Mouse (Mus musculus) thymus, adult 2 months (tissue): ENCODE data around the gene Etnppl. TPM values are rescaled to one million over a fixed set of nuclear protein-coding genes. Genes with fewer than 3 reads are reported as not detected.

Experiments used
- DNase-seq: peaks from one replicate; pipeline ENCODE4 v3.0.0; 2021
- H3K27ac ChIP-seq: fragments of 200-500 bp; 2 replicates; pipeline ENCODE4 v1.5.1; 2012; ENCODE audit warnings: low read length, control low read depth; ENCODE audit not compliant: control insufficient read depth, insufficient read depth
- H3K27me3 ChIP-seq: fragments of 200-500 bp; 2 replicates; pipeline ENCODE4 v1.6.1; 2012; ENCODE audit warnings: mild to moderate bottlenecking, low read length, moderate library complexity, mixed read lengths; ENCODE audit not compliant: control insufficient read depth, insufficient read depth
- H3K36me3 ChIP-seq: fragments of 200-500 bp; 2 replicates; pipeline ENCODE4 v1.6.1; 2012; ENCODE audit warnings: mild to moderate bottlenecking, low read length, moderate library complexity; ENCODE audit not compliant: control insufficient read depth, insufficient read depth
- H3K4me1 ChIP-seq: fragments of 200-500 bp; replicated peaks from 2 replicates; pipeline ENCODE4 v1.6.1; 2012; ENCODE audit warnings: low read length; ENCODE audit not compliant: control insufficient read depth, insufficient read depth
- H3K4me3 ChIP-seq: fragments of 200-500 bp; 2 replicates; pipeline ENCODE4 v1.5.1; 2012; ENCODE audit warnings: mild to moderate bottlenecking, low read length, control low read depth, moderate library complexity; ENCODE audit not compliant: control insufficient read depth, insufficient read depth
- CTCF ChIP-seq: fragments of 200-500 bp; IDR thresholded peaks from 2 replicates; pipeline ENCODE4 v1.5.1; 2012; ENCODE audit warnings: mild to moderate bottlenecking, control low read depth, low read length, moderate library complexity, borderline replicate concordance; ENCODE audit not compliant: control insufficient read depth, poor library complexity, insufficient read depth; ENCODE audit errors: extremely low read depth
- POLR2A ChIP-seq: fragments of 200-500 bp; IDR thresholded peaks from 2 replicates; pipeline ENCODE4 v1.6.1; 2012; ENCODE audit warnings: mild to moderate bottlenecking, low read length, control low read depth, moderate library complexity; ENCODE audit not compliant: control insufficient read depth, poor library complexity, insufficient read depth; ENCODE audit errors: extremely low read depth
- WGBS: fragments of 180-500 bp; shearing (Covaris S2); methylation state at CpG from one replicate; pipeline ENCODE4 v1.1.7; 2018; 5-methylcytosine and 5-hydroxymethylcytosine counted together
- polyA plus RNA-seq: library from polyadenylated mRNA; depleted of rRNA; stranded (reverse); fragments of >200 nt; gene quantifications from 2 replicates; pipeline ENCODE4 v1.2.3, GENCODE M21; 2012

Etnppl gene
- polyA plus RNA-seq, 1 experiment: not detected

DNA sequence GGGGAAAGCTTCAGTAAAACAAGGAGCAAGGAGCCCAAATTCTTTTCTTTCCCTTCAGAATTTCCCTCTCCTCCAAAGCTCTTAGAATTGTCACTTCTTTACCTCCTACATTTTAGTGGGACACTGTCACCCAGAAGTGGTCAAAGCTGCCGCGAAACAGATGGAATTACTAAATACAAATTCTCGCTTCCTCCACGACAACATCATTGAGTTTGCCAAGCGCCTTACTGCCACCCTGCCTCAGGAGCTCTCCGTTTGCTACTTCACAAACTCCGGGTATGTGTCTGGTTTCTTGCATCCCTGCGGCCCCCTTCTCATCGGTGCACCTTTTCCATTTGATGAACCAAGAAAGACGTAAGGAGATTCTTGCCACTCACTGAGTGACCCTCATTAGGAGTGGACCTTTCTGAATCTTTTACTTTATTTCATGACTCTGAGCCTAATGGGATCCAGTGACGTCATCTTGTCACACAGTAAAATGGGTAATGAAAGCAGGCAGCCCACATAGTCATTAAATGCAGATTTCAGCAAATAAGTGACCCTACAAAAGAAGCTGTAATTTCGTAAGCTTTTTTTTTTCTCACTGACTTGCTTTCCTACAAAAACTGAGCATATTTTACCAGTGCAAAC lies 3.4 kb downstream of the Etnppl start:
- no peaks in the 10 kb centered on the region; the same call in 1 of the 2 replicates for H3K27me3 ChIP-seq
- H3K4me3 ChIP-seq: no peak overlapping the region
- no peak for DNase-seq
- no peaks in the 10 kb centered on the region for H3K4me1 ChIP-seq
- 83% methylated on average over 12 of the region's 12 CpGs for WGBS
- H3K27ac ChIP-seq: no peak overlapping the region
- H3K36me3 ChIP-seq: no peaks in the 10 kb centered on the region
- TF ChIP-seq POLR2A: no peak
- TF ChIP-seq CTCF: no peak

DNA sequence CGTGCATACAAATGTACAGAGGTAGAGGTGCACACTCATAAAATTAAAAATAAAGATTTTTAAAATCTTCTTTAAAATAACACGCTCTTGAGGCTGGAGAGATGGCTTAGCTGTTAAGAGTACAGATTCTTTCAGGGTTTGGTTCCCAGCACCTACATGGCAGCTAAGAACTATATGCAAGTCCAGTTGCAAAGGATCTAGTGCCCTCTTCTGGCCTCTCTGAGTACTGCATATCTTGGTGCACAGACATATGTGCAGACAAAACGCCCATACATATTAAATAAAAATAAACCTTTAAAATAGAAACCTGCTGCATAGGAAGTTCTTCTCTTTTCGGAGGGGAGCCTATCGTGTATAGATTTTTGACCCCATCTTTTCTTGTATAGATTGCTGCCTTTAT lies 11.1 kb downstream of the Etnppl start:
- DNase-seq: peak; percentile 6
- no peaks in the 10 kb centered on the region for H3K27me3 ChIP-seq
- no peak overlapping the region for H3K27ac ChIP-seq
- no peak overlapping the region for H3K4me3 ChIP-seq
- WGBS: 91% methylated on average over 5 of the region's 5 CpGs
- no peaks in the 10 kb centered on the region for H3K36me3 ChIP-seq
- H3K4me1 ChIP-seq: no peaks in the 10 kb centered on the region
- TF ChIP-seq POLR2A (no peak), CTCF (no peak)

DNA sequence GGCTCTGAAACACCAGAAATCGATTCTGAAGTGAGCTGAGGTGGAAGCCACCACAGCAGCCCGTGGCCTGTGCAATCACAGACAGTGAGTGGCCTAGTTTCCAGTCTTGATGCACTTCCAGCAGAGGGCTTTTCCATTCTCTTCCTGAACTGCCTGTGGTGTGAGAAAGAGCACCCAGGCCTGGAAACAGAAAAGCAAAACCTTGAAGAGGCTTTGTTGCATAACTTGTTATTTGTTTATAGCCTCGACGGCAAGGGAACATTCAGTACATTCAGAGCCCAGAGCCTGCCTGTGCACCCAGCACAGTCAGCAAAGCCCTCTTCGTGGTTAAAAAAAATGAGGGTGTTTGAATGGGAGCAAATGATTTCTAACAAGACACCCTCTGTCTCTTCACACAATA lies 16.6 kb downstream of the Etnppl start:
- Histone ChIP-seq H3K36me3 (no peaks in the 10 kb centered on the region), H3K27ac (no peak overlapping the region), H3K4me1 (no peaks in the 10 kb centered on the region), H3K4me3 (no peak overlapping the region), H3K27me3 (no peaks in the 10 kb centered on the region)
- WGBS: 82% methylated on average over 5 of the region's 5 CpGs
- DNase-seq: no peak
- TF ChIP-seq POLR2A: no peak

DNA sequence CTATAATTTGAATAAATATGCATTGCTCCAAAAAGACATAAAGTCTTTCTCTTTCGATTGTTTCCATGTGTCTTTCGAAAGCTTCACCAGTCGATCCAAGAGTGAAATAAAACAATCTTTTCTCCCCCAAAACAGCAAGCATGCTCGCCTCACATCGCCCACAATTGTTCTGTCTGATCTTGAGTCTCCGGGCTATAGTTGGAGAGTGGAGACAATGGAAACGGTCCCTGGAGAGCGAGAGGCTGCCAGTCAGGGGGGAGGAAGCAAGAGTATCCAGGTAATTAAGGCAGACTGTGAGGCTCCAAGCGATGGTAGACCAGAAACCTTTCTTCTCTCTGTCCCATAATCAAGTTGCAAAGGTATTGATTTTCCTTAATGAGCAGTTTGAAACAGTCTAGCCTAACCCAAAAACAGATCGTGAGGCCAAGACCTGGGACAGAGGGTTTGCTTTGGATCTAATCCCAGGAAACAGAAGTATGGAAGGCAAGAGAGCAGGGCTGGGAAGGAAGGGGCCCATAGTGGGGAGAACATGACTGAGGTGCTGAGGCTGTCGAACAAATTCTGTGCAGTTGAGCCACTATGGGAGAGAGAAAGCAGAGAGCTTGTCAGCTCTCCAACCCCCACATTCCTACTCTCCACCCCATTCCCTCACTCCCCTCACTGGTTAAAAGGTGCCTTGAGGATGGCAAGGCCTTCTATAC lies 29.0 kb downstream of the Etnppl start:
- Histone ChIP-seq H3K27me3 (no peaks in the 10 kb centered on the region), H3K36me3 (no peaks in the 10 kb centered on the region), H3K4me1 (no peaks in the 10 kb centered on the region), H3K27ac (no peak overlapping the region), H3K4me3 (no peak overlapping the region)
- TF ChIP-seq POLR2A: no peak
- TF ChIP-seq CTCF: no peak
- WGBS: 88% methylated on average over 11 of the region's 11 CpGs
- DNase-seq: no peak

DNA sequence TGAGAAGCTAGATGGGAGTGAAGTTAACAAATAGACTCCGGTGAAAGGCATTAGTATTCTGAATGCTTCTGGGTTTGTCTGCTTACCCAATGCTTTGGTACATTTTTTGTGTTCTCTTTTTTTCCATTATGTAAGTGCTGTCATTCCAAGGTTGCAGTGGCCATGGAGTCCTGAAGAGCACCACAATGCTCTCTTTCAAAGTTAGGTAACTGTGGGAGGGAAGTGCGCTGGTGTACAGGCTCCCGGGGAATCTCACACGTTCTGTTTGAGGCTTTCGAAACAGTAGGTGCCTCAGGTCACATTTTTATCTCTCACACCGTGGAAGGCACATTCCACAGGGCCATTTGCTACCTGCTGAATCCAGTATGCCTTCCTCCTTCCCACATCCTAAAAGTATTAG lies 32.3 kb downstream of the Etnppl start:
- no peaks in the 10 kb centered on the region for H3K36me3 ChIP-seq
- no peaks in the 10 kb centered on the region for H3K4me1 ChIP-seq
- no peak for DNase-seq
- H3K27ac ChIP-seq: no peak overlapping the region
- TF ChIP-seq POLR2A (no peak), CTCF (no peak)
- no peaks in the 10 kb centered on the region for H3K27me3 ChIP-seq
- WGBS: 68% methylated on average over 6 of the region's 6 CpGs
- H3K4me3 ChIP-seq: no peak overlapping the region

DNA sequence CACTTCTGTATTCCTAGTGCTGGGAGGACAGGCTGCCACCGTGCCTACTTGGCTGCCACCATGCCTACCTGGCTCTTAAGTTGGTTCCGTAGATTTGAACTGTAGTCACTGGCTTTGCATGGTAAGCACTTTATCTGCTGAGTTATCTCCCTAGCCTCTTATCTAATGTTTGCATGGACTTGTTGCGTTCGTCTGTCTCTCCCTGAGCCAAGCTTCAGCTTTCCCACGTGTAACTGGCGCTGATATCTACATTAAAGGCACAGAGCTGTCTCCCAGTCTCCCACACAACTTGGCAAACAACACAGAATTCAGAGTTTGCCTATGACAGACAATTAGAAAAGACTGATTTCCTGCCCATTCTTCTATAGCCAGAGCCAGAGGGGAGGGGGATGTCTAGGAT lies 43.4 kb downstream of the Etnppl start:
- H3K4me1 ChIP-seq: no peaks in the 10 kb centered on the region
- WGBS: 86% methylated on average over 6 of the region's 6 CpGs
- no peaks in the 10 kb centered on the region for H3K27me3 ChIP-seq
- no peak overlapping the region for H3K27ac ChIP-seq
- TF ChIP-seq CTCF (no peak), POLR2A (no peak)
- no peaks in the 10 kb centered on the region for H3K36me3 ChIP-seq
- H3K4me3 ChIP-seq: no peak overlapping the region
- DNase-seq: no peak
